Mouse (Mus musculus) megakaryocyte, embryonic 14.5 days (primary cell): Measurements from ENCODE around the gene Dpf2. TPM values are rescaled to one million over a fixed set of nuclear protein-coding genes. Genes with fewer than 3 reads are reported as not detected.

Experiments used
- H3K27me3 ChIP-seq: replicated peaks from 2 replicates; pipeline ENCODE3; 2012; ENCODE audit warnings: inconsistent platforms
- H3K36me3 ChIP-seq: replicated peaks from 2 replicates; pipeline ENCODE3; 2012; ENCODE audit warnings: low read length, inconsistent platforms, mixed read lengths
- H3K4me1 ChIP-seq: 2 replicates; pipeline ENCODE4 v1.6.1; 2012; ENCODE audit warnings: inconsistent platforms
- H3K4me3 ChIP-seq: replicated peaks from 2 replicates; pipeline ENCODE3; 2012; ENCODE audit warnings: moderate library complexity, mild to moderate bottlenecking, inconsistent platforms
- H3K9me3 ChIP-seq: 2 replicates; pipeline ENCODE4 v1.6.1; 2012; ENCODE audit warnings: inconsistent platforms
- FLI1 ChIP-seq: IDR thresholded peaks from 2 replicates; pipeline ENCODE4 v1.6.1; 2012; ENCODE audit warnings: low read length, inconsistent platforms, mixed read lengths
- GATA1 ChIP-seq: IDR thresholded peaks from 3 replicates; pipeline ENCODE4 v1.6.1; 2012; ENCODE audit warnings: mixed read lengths, low read length, inconsistent platforms, borderline replicate concordance
- polyA plus RNA-seq: library from polyadenylated mRNA; stranded (reverse); fragments of >175 nt; gene quantifications from 2 replicates; pipeline ENCODE4 v1.2.3, GENCODE M21; 2012; ENCODE audit warnings: low replicate concordance; ENCODE audit not compliant: insufficient read depth

Dpf2 gene
- polyA plus RNA-seq, 1 experiment: 44.7 TPM

DNA sequence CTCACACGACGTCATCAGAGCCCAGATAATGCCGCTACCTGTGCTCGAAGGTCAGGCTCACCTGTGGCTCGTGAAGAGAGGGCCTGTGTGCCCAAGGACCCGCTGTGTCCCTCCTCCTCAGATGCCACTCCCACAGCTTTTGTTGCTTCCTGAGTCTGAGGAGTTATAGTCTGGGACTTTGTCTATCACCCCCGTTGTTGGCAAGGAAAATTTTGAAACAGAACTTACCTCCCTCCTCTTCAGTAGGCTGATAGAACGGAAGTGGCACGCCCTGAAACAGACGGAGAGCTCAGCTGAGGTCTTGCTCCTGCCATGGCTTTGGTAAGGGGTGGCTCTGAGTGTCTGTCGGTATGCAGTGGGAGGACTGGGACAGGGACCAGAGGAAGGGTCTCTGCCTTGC lies 37.4 kb upstream of the Dpf2 start:
- Histone ChIP-seq H3K9me3 (no peaks in the 10 kb centered on the region), H3K36me3 (peaks cover 97% of the 10 kb centered on the region), H3K4me1 (peaks cover 38% of the 10 kb centered on the region), H3K27me3 (no peaks in the 10 kb centered on the region), H3K4me3 (no peak overlapping the region)
- no peak for TF ChIP-seq FLI1
- no peak for TF ChIP-seq GATA1

DNA sequence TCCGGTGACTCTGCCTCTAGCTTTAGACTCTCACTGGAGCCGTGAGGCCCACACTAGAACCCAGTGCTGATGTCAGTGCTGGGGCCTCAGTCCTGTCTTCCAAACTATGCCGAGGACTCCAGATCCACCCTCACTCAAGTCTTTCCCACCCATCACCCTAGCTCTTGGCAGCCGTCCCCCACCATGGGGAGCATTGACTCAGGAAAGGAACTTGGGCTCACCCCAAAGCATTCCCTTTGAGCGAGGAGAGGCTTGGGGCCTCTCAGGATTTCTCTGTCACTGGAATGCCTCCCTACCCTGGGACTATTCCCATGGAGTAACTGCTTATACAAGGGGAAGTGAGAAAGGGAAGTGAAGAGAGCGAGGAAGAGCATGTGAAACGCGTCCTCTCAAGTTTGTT lies 33.1 kb upstream of the Dpf2 start:
- H3K36me3 ChIP-seq: peaks cover 96% of the 10 kb centered on the region
- H3K9me3 ChIP-seq: no peaks in the 10 kb centered on the region
- no peak for TF ChIP-seq GATA1
- no peak for TF ChIP-seq FLI1

DNA sequence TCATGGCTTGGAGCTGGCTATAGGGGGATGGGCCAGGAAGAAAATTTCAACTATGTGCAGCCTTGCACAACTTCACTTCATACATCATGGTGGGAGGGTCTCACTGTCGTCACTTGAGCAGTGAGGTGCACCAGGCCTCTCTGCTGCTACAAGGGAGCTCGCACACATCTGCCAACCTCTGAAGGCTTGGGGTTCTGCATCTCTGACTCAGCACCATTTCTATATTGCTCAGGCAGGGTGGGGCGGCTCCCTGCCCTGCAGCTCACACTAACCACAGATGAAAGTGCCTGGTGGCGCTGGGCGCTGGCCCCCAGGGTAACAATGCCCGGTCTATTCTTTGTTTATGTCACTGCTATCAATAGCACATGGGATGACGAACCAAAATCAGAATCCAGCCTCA lies 32.2 kb upstream of the Dpf2 start:
- TF ChIP-seq GATA1 (no peak), FLI1 (no peak)
- Histone ChIP-seq H3K36me3 (peaks cover 96% of the 10 kb centered on the region), H3K4me3 (peak overlapping the region; percentile 48), H3K9me3 (no peaks in the 10 kb centered on the region), H3K27me3 (no peaks in the 10 kb centered on the region), H3K4me1 (peaks cover 49% of the 10 kb centered on the region)

More for the DNA sequence above, 33.1 kb upstream of the Dpf2 start:
- Histone ChIP-seq H3K27me3 (no peaks in the 10 kb centered on the region), H3K4me3 (no peak overlapping the region), H3K4me1 (peaks cover 46% of the 10 kb centered on the region)

DNA sequence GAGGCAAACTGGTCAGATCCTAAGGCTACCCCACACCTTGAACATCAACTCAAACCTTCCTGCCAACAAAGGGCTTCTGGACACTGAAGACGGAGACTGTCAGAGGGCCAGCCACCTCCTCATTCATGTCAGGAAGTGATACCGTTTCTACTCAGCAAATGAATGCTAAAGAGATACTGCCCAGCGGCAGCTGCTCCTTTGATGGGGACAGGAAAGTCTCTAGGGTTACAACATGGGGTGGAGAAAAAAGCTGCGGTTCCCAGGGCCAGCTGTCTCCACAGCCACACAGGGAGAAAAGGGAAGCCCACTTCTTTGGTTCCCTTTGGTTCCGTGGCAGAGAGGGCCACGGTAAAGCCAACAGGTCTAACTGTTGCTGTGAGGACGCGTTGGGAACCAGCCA lies 31.3 kb upstream of the Dpf2 start:
- peaks cover 56% of the 10 kb centered on the region for H3K4me1 ChIP-seq
- no peaks in the 10 kb centered on the region for H3K9me3 ChIP-seq
- H3K36me3 ChIP-seq: peaks cover 96% of the 10 kb centered on the region
- H3K27me3 ChIP-seq: no peaks in the 10 kb centered on the region
- peak overlapping the region; percentile 46 for H3K4me3 ChIP-seq
- TF ChIP-seq FLI1: no peak
- TF ChIP-seq GATA1: no peak

DNA sequence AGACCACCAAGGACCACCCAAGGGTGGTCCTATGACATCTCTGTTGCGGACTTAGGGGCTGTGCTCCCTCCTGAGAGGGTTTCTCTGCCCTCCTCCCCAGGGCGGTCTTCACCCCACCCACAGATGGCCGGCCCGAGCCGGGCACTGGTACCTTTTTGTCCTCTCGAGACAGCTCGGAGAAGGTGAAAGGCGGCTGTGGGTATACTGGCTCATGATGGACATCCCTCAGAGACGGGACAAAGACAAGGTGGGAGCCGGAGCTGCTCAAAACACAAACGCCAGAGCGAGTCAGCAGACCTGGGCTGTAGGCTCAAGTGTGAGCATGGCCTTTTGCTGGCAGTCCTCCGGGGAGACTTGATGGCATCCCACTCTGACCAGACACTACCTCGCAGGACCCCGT lies 30.6 kb upstream of the Dpf2 start:
- Histone ChIP-seq H3K4me3 (no peak overlapping the region), H3K36me3 (peaks cover 89% of the 10 kb centered on the region), H3K27me3 (no peaks in the 10 kb centered on the region), H3K4me1 (peaks cover 64% of the 10 kb centered on the region), H3K9me3 (no peaks in the 10 kb centered on the region)
- TF ChIP-seq FLI1 (no peak), GATA1 (no peak)

DNA sequence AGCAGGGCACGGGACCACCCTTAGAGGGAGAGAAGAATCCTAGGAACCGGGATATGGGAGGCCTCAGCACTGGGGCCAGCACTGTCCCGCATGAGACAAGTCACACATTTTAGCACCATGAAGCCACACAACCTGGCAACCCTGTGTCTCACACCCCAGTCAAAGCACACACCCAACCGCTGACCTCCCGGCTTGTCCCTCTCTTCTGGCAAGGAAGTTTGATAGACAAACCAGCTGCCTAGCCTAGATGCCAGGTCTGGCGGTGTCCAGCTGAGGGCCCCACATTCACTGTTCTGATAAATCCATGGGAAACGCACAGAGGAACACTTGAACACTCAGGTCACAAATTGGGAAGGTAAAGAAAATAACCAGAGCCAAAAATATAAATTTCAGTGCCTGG lies 29.8 kb upstream of the Dpf2 start:
- no peak overlapping the region for H3K4me3 ChIP-seq
- peaks cover 81% of the 10 kb centered on the region for H3K36me3 ChIP-seq
- no peaks in the 10 kb centered on the region for H3K9me3 ChIP-seq
- H3K27me3 ChIP-seq: no peaks in the 10 kb centered on the region
- H3K4me1 ChIP-seq: peaks cover 72% of the 10 kb centered on the region
- TF ChIP-seq GATA1: no peak

DNA sequence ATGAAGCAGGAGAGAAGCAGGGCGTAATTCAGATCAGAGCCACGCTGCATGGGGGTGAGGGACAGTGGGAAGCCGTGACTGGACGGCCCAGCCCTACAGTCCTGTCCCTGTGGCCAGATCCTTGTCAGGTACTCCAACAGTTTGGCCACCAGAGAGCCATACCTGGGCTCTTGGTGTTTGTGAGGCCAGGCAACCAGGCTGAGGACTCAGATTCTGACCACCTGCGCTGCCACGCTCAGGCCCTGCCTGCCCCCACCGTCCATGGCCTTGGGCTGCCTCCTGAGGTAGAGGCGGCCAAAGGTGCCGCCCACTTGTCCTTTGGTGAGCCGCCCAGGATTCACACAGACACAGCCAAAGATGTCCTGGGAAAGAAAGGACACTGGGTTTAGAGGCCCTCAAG lies 27.8 kb upstream of the Dpf2 start:
- TF ChIP-seq GATA1 (no peak), FLI1 (no peak)

DNA sequence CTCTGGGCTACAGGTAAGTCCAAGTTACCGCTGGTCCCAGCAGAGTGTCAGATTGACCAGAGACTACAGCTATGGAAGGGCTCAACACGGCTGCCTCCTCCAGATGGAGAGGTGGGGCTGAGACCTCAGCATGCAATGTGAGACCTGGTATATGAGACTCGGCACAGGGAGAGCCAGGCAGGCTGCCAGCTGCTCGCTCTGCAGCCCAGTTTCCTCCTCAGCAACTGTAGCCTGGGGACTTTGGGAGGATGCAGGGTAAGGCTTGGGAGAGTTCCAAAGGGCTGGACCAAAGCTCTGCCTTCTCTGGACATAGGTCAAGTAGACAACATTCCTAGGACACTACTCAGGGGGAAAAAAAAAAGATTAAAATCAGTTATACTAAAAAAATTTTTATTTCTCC lies 27.4 kb upstream of the Dpf2 start:
- H3K4me1 ChIP-seq: peaks cover 77% of the 10 kb centered on the region
- peaks cover 60% of the 10 kb centered on the region for H3K36me3 ChIP-seq
- TF ChIP-seq GATA1 (no peak), FLI1 (no peak)
- no peaks in the 10 kb centered on the region for H3K9me3 ChIP-seq
- H3K27me3 ChIP-seq: peaks cover 6% of the 10 kb centered on the region
- no peak overlapping the region for H3K4me3 ChIP-seq

More for the DNA sequence above, 27.8 kb upstream of the Dpf2 start:
- peaks cover 1% of the 10 kb centered on the region for H3K27me3 ChIP-seq
- no peaks in the 10 kb centered on the region for H3K9me3 ChIP-seq
- H3K4me3 ChIP-seq: no peak overlapping the region
- peaks cover 77% of the 10 kb centered on the region for H3K4me1 ChIP-seq
- peaks cover 65% of the 10 kb centered on the region for H3K36me3 ChIP-seq

DNA sequence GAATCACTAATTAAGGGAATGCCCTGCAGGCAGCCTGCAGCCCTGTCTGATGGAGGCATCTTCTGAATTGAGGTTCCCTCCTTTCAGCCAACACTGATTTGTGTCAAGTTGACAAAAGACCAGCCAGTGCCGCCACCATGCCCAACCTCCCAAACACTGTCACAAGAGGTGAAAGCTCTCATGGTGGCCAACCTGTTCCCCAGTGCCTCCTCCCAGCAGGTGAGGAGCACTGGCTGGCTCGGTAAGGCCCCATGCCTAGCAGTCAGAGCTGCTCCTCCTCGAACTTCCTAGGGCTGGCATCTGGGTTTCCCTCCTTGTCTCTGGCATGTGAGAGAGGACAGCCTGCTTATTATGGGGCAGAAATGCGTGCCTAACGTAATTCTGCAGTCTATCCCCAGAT lies 26.9 kb upstream of the Dpf2 start:
- Histone ChIP-seq H3K27me3 (peaks cover 11% of the 10 kb centered on the region), H3K4me1 (peaks cover 77% of the 10 kb centered on the region), H3K36me3 (peaks cover 55% of the 10 kb centered on the region), H3K4me3 (no peak overlapping the region), H3K9me3 (no peaks in the 10 kb centered on the region)
- TF ChIP-seq GATA1 (no peak), FLI1 (no peak)

DNA sequence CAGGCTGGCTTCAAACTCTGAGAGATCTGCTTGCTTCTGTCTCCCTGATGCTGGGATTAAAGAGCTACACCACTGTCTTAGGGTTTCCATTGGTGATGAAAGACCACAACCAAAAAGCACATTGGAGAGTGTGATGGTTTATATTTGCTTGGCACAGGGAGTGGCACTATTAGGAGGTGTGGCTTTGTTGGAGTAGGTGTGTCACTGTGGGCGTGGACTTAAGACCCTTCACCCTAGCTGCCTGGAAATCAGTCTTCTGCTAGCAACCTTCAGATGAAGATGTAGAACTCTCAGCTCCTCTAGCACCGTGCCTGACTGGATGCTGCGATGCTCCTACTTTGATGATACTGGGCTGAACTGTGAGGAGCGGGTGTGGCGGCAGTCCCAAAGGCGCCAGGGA lies 25.7 kb upstream of the Dpf2 start:
- TF ChIP-seq GATA1 (no peak), FLI1 (no peak)
- H3K4me1 ChIP-seq: peaks cover 77% of the 10 kb centered on the region
- H3K36me3 ChIP-seq: peaks cover 43% of the 10 kb centered on the region
- H3K27me3 ChIP-seq: peaks cover 17% of the 10 kb centered on the region
- H3K9me3 ChIP-seq: no peaks in the 10 kb centered on the region
- no peak overlapping the region for H3K4me3 ChIP-seq

DNA sequence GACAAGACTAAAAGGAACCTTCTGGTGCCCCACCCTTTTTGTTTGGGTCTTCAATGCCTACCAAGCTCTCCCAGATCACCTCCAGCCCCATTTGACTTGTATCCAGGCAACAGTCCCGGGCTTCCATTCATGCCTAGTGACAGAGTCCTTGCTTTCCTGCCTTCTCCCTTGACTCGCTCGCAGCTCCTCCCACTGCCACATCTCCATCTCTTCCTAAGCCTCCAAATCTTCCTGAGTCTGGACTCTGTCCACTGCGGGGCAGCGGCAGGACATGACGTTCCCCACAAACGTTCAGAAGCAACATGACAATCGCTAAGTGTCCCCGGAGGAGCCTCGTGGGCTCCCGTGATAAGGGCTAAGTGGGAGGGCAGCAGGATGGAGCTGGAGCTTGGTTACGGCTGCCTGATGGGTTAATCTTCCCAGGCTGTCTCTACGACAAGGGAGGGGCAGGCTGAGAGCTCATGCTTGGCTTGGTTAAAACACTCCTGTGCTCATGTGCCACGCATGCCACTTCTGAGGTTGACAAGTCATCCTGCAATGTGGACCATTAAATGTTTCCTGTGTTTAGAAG lies 25.1 kb upstream of the Dpf2 start:
- Histone ChIP-seq H3K4me1 (peaks cover 71% of the 10 kb centered on the region), H3K4me3 (peak overlapping the region; percentile 85), H3K36me3 (peaks cover 37% of the 10 kb centered on the region), H3K27me3 (peaks cover 20% of the 10 kb centered on the region), H3K9me3 (peaks cover under 1% of the 10 kb centered on the region; the same call in 1 of the 2 replicates)
- TF ChIP-seq FLI1 (no peak), GATA1 (no peak)
